Mouse (Mus musculus) R1 (cell line): ENCODE measurements around the gene Grin3b.

Experiments used
- DNase-seq: peaks from one replicate; pipeline ENCODE4 v3.0.0-alpha.2; 2018; ENCODE audit warnings: low read depth, low spot score

Grin3b gene

GRCm38 (mm10) chr10:79988506-79989271 lies 18.2 kb downstream of the Grin3b start, which contains the start of gene Cnn2:
Gene Cnn2, plus strand, starts transcription at chr10:79988584.
- peak; percentile 57 for DNase-seq

DNA sequence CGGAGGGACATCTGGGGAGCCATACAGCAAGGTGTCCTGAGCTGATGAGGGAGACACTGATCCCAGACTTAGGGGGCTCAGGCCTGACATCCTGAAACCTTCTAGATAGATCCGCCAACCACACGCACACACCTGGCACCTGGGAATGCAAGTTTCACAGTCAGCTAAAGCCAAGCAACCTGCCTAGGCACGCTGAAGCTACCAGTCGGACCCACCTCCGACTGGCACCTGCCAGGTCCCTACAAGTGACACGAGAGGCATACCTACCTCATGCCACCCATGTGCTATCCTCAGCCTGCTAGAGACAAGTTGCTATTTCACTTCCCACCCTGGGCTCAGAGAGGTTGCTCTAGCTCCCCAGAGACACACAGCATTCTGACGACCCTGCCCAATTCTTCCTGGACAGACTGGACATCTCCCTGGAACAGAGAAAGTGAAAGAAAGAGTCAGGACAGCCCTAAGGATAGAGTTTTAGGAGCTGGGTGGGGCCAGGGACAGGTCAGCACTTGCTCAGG lies 18.8 kb downstream of the Grin3b start:
- DNase-seq, result no peak

GRCm38 (mm10) chr10:79989870-79990269 lies 19.4 kb downstream of the Grin3b start:
- no peak for DNase-seq

GRCm38 (mm10) chr10:79991099-79991498 lies 20.6 kb downstream of the Grin3b start:
- DNase-seq, result peak; percentile 81

DNA sequence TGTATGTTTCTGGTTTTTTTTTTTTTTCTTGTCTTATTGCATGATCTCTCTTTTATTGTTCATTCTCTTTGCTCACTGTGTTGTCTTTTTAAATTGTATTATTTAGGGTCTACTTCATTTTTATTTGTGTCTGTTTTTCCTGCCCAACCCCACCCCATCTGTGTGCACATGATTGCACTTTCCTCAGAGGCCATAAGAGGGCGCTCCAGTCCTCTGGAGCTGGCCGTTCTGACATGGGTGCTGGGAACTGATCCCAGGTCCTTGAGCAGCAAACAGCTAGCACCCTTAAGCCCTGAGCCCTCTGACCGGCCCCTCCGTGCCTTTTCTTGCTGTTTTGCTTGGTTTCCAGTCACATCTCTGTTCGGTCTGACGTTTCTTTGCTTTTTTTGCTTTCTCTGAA lies 21.0 kb downstream of the Grin3b start:
- DNase-seq, result peak; percentile 72

DNA sequence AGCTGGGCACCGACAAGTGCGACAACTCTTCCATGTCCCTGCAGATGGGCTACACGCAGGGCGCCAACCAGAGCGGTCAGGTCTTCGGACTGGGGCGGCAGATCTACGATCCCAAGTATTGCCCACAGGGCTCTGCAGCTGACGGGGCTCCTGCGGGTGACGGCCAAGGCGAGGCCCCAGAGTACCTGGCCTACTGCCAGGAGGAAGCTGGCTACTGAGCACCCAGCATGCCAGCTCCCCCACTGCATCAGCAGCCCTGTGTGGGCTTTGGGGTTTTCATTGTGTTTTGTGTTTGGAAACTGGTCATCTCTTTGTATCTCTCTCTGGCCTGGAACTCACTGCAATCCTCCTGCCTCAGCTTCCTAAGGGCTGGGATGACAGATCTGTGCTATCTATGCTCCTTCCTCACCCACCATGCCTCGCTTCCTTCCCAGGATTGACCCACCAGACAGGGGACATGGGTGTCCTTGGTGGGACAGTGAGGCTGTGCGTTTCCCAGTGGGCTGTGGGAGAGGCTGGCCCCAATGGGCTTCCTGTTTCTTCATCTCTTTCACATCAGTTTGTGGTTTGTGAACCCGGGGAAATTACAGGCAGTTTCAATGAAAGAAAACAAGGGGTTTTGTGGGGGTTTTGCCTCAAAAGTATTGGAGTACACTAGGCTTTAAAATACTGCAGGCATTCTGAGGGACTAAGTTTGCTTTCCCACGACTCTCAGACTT lies 24.0 kb downstream of the Grin3b start:
- DNase-seq, result no peak

DNA sequence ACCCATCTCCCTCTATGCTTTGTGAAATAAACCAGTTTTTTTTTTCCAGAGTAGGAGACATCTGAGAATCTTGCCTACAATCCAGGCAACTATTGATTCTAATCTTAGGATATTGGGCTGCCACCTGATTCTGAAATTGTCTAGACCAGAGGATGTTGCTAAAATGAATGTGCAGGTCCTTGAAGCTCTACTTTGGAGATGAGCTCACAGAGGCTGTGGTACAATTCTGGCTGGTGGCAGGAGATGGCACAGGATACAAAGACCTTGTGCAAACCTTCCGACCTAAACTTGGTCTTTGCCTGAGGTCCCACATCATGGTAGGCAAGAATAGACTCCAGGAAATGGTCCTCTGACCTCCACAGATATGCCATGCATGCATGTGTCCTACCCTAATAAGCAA lies 25.1 kb downstream of the Grin3b start:
- DNase-seq, result no peak

GRCm38 (mm10) chr10:79996272-79997033 lies 25.9 kb downstream of the Grin3b start, which contains the start of gene Abca7:
Gene Abca7, plus strand, starts transcription at chr10:79996494.
- DNase-seq, result peak; percentile 96

GRCm38 (mm10) chr10:79997034-79997760 lies 26.7 kb downstream of the Grin3b start:
- peak; percentile 95 for DNase-seq

DNA sequence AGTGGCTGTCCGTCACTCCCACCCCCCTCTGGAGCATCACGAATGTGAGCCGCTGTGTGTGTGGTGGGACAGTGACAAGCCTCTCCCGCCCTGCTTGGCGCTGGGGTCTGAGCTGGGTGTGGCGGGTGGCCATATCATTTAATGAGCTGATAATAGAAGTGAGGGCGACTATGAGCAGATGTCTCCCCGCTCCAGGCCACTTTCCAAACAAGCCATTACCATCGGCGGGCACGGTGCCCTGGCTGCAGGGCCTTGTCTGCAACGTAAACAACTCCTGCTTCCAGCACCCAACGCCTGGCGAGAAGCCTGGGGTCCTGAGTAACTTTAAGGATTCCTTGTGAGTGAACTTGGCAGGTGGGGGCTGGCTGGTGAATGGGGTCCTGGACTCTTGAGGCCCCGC lies 27.3 kb downstream of the Grin3b start:
- DNase-seq, result no peak

GRCm38 (mm10) chr10:80001945-80002344 lies 31.4 kb downstream of the Grin3b start:
- no peak for DNase-seq

GRCm38 (mm10) chr10:80002829-80003228 lies 32.3 kb downstream of the Grin3b start:
- no peak for DNase-seq

- DNase-seq, result peak; percentile 66
These were observed 33.1 kb downstream of the Grin3b start for GRCm38 (mm10) chr10:80003374-80004232.

- DNase-seq, result no peak
These were observed 33.8 kb downstream of the Grin3b start for GRCm38 (mm10) chr10:80004233-80004705.

GRCm38 (mm10) chr10:80011740-80012139 lies 41.2 kb downstream of the Grin3b start:
- DNase-seq, result no peak

DNA sequence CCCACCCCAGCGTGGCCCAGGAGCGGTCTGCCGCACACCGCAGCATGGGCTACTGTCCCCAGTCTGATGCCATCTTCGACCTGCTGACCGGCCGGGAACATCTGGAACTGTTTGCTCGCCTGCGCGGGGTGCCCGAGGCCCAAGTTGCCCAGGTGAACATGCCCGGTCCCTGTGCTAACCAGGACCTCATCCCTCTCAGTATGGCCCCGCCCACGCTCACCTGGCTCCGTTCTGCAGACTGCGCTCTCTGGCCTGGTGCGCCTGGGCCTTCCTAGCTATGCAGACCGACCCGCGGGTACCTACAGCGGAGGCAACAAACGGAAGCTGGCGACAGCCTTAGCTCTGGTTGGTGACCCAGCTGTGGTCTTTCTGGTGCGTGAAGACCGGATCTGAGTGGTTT lies 43.1 kb downstream of the Grin3b start:
- DNase-seq, result no peak

- no peak for DNase-seq
These were observed 44.2 kb downstream of the Grin3b start for GRCm38 (mm10) chr10:80014484-80015290.

DNA sequence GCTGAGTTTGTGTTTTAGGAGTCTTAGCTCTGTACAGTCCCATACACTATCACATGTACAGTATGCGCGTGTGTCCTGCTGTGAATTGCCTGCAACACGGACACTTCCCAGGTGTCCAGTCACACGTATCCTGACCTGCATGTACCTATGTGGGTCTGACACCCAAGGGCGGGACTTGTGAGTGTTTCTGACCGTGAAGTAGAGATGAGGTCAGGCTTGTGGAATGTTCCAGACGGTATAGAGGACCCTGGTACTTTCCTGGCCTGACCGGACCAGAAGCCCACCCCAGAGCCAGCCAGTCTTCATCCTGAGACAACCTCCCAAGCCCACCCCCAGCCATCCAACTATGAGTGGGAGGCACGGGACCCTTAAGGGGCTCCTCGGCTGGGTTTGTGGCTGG lies 45.1 kb downstream of the Grin3b start:
- no peak for DNase-seq

- no peak for DNase-seq
These were observed 46.0 kb downstream of the Grin3b start, which contains the start of gene Arhgap45 for GRCm38 (mm10) chr10:80016511-80016910. Gene Arhgap45, plus strand, starts transcription at chr10:80016653.
